Comparison of ENCODE assay signal across 8 mouse cellular contexts in the genomic region with DNA sequence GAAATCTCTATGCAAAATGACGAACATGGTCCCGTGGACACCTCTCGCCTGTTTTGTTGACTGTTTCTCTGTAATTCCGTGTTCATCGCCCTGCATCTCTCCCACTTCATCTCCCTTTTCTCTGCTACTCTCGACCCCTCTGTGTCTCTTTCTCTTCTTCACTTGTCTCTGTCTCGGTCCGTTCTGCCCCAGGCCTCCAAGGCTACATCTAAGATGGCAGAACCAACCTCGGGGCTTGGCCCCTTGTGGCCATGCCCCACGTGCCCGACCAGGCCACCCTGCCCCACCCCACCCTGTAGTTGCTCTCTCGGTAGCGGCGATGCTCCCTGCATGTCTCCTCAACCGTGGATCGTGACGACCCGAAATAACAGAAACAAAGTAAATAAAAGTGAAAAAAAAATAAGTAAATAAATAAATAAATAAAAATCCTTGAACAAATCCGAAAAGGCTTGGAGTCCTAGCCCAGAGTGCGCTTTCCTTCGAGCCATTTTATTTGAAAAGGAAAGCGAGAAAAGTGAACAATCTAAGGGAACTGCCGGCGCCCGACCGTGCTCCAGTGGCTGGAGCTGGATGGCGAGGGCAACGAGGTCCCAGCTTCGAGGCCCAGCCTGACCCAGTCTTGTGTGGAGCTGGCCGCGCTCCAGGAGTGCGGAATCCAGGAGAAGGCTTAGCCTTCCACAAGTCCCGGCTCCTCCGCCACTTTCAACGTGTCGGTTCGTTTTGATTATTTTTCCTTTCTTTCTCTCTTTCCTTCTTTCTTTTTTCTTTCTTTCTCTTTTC.
DNase-seq lines count a peak whose midpoint lies in the region; ATAC-seq and TF ChIP-seq lines count a peak whose summit lies in the region.

No protein-coding gene starts in this region.

- no peak for TF ChIP-seq EP300 in liver, postnatal 0 days (IDR thresholded peaks at IDR 0.05; ENCODE audit: low read depth)

- no peak for ATAC-seq in embryonic facial prominence, embryonic 15.5 days (ENCODE audit: insufficient number of reproducible peaks, low FRiP score, low TSS enrichment, low read depth)
- no peak for ATAC-seq in hindbrain, postnatal 0 days
- no peak for ATAC-seq in liver, postnatal 0 days

- H3K27ac ChIP-seq in embryonic facial prominence, embryonic 15.5 days (replicated peaks), result no peak overlapping the region
- H3K27ac ChIP-seq in hindbrain, postnatal 0 days, result no peak overlapping the region
- H3K27ac ChIP-seq in liver, postnatal 0 days (ENCODE audit: low read depth), result no peak overlapping the region

- H3K4me1 ChIP-seq in embryonic facial prominence, embryonic 15.5 days, result peaks cover 27% of the 10 kb centered on the region
- peaks cover 12% of the 10 kb centered on the region for H3K4me1 ChIP-seq in hindbrain, postnatal 0 days (ENCODE audit: insufficient read depth, low read length)
- peaks cover 5% of the 10 kb centered on the region for H3K4me1 ChIP-seq in liver, postnatal 0 days (ENCODE audit: insufficient read depth)

- H3K9me3 ChIP-seq in embryonic facial prominence, embryonic 15.5 days (replicated peaks), result no peaks in the 10 kb centered on the region
- H3K9me3 ChIP-seq in hindbrain, postnatal 0 days (ENCODE audit: low read length), result no peaks in the 10 kb centered on the region
- no peaks in the 10 kb centered on the region for H3K9me3 ChIP-seq in liver, postnatal 0 days (ENCODE audit: low read length)

- TF ChIP-seq CTCF in hindbrain, postnatal 0 days (IDR thresholded peaks at IDR 0.05; ENCODE audit: low read depth), result no peak
- no peak for TF ChIP-seq CTCF in liver, postnatal 0 days (IDR thresholded peaks at IDR 0.05; ENCODE audit: low read depth)

- H3K4me2 ChIP-seq in embryonic facial prominence, embryonic 15.5 days (replicated peaks), result peak overlapping the region; percentile 91
- H3K4me2 ChIP-seq in hindbrain, postnatal 0 days (ENCODE audit: low read depth, low read length), result peak overlapping the region; percentile 66
- no peak overlapping the region for H3K4me2 ChIP-seq in liver, postnatal 0 days (ENCODE audit: low read depth, low read length)

- DNase-seq in left cerebral cortex, postnatal 4 days, result peak; percentile 29
- DNase-seq in left cerebral cortex, adult 9 months (ENCODE audit: low spot score in 2 of 2), result no peak
- no peak for DNase-seq in hindbrain, postnatal 0 days (ENCODE audit: low spot score)
- DNase-seq in liver, postnatal 0 days, result no peak
- DNase-seq in thymus, postnatal 36 days, result no peak
- no peak for DNase-seq in spleen, adult 18-20 months
- DNase-seq in lung, adult 18-20 months, result no peak

- intact Hi-C loops in left cerebral cortex, postnatal 4 days (cut with DNase I), result loop anchor here (1.0 kb wide), 1 partner anchor 21 kb away; no protein-coding TSS in a partner anchor

- H3K36me3 ChIP-seq in embryonic facial prominence, embryonic 15.5 days, result no peaks in the 10 kb centered on the region
- H3K36me3 ChIP-seq in hindbrain, postnatal 0 days (ENCODE audit: insufficient read depth, low read length), result no peaks in the 10 kb centered on the region
- H3K36me3 ChIP-seq in liver, postnatal 0 days (replicated peaks; ENCODE audit: insufficient read depth, low read length), result no peaks in the 10 kb centered on the region

- peaks cover 75% of the 10 kb centered on the region for H3K27me3 ChIP-seq in embryonic facial prominence, embryonic 15.5 days
- peaks cover 56% of the 10 kb centered on the region for H3K27me3 ChIP-seq in hindbrain, postnatal 0 days (ENCODE audit: insufficient read depth, low read length)
- peaks cover 72% of the 10 kb centered on the region for H3K27me3 ChIP-seq in liver, postnatal 0 days (ENCODE audit: insufficient read depth, low read length)

- no peak overlapping the region for H3K9ac ChIP-seq in embryonic facial prominence, embryonic 15.5 days
- no peak overlapping the region for H3K9ac ChIP-seq in hindbrain, postnatal 0 days (replicated peaks; ENCODE audit: low read length)
- no peak overlapping the region for H3K9ac ChIP-seq in liver, postnatal 0 days (replicated peaks)

- 1% methylated on average over 37 of the region's 37 CpGs for WGBS in embryonic facial prominence, embryonic 15.5 days
- WGBS in hindbrain, postnatal 0 days, result 5% methylated on average over 37 of the region's 37 CpGs
- WGBS in liver, postnatal 0 days (ENCODE audit: insufficient replicate concordance), result 4% methylated on average over 37 of the region's 37 CpGs

- peak overlapping the region; percentile 46 for H3K4me3 ChIP-seq in embryonic facial prominence, embryonic 15.5 days (replicated peaks)
- H3K4me3 ChIP-seq in hindbrain, postnatal 0 days (ENCODE audit: low read length), result peak overlapping the region; percentile 42
- peak overlapping the region; percentile 15; the same call in 1 of the 2 replicates for H3K4me3 ChIP-seq in liver, postnatal 0 days (ENCODE audit: low read depth, low read length)
